ENCODE assay signal across 8 mouse cellular contexts in genomic region chr12:112144377-112145115, GRCm38 (mm10). TPM values are rescaled to one million over a fixed set of nuclear protein-coding genes. Genes with fewer than 3 reads are reported as not detected.
DNase-seq lines count a peak whose midpoint lies in the region; ATAC-seq lines count a peak whose summit lies in the region.

No protein-coding gene starts in this region.

- H3K4me1 ChIP-seq in heart, embryonic 12.5 days (replicated peaks), result peaks cover 47% of the 10 kb centered on the region
- peaks cover 35% of the 10 kb centered on the region for H3K4me1 ChIP-seq in hindbrain, embryonic 14.5 days (replicated peaks; ENCODE audit: control insufficient read depth, insufficient read depth, low read length)
- H3K4me1 ChIP-seq in midbrain, embryonic 14.5 days (ENCODE audit: control insufficient read depth, insufficient read depth, low read length), result peaks cover 46% of the 10 kb centered on the region

- peak overlapping the region; percentile 92 for H3K4me2 ChIP-seq in heart, embryonic 12.5 days
- H3K4me2 ChIP-seq in hindbrain, embryonic 14.5 days (replicated peaks), result peak overlapping the region; percentile 85
- peak overlapping the region; percentile 85 for H3K4me2 ChIP-seq in midbrain, embryonic 14.5 days (ENCODE audit: low read length)

- peak overlapping the region; percentile 59 for H3K4me3 ChIP-seq in heart, embryonic 12.5 days
- peak overlapping the region; percentile 55 for H3K4me3 ChIP-seq in hindbrain, embryonic 14.5 days (replicated peaks; ENCODE audit: low read length)
- peak overlapping the region; percentile 57 for H3K4me3 ChIP-seq in midbrain, embryonic 14.5 days (replicated peaks; ENCODE audit: low read depth, low read length)

- no peak for ATAC-seq in heart, embryonic 12.5 days (ENCODE audit: insufficient number of reproducible peaks, low FRiP score)
- no peak; the same call in 1 of the 2 replicates for ATAC-seq in hindbrain, embryonic 14.5 days (ENCODE audit: low FRiP score)
- no peak for ATAC-seq in midbrain, embryonic 14.5 days (ENCODE audit: low FRiP score, low TSS enrichment)

- no peaks in the 10 kb centered on the region for H3K36me3 ChIP-seq in heart, embryonic 12.5 days
- no peaks in the 10 kb centered on the region for H3K36me3 ChIP-seq in hindbrain, embryonic 14.5 days (replicated peaks; ENCODE audit: control insufficient read depth, insufficient read depth)
- H3K36me3 ChIP-seq in midbrain, embryonic 14.5 days (ENCODE audit: control insufficient read depth, insufficient read depth, low read length), result no peaks in the 10 kb centered on the region

- WGBS in heart, embryonic 12.5 days, result 1% methylated on average over 46 of the region's 46 CpGs
- under 1% methylated on average over 46 of the region's 46 CpGs for WGBS in hindbrain, embryonic 14.5 days
- whole genome bisulfite sequencing in midbrain, embryonic 14.5 days, result under 1% methylated on average over 46 of the region's 46 CpGs

- DNase-seq in heart, postnatal 4 days, result no peak
- peak; percentile 49 for DNase-seq in ZHBTc4 (ENCODE audit: low read depth, low spot score)
- no peak for DNase-seq in hindbrain, embryonic 14.5 days (ENCODE audit: low spot score)
- DNase-seq in midbrain, embryonic 14.5 days, result peak; percentile 65
- no peak for DNase-seq in spleen, adult 12 weeks (ENCODE audit: low spot score)
- no peak for DNase-seq in urinary bladder, postnatal 10 days (ENCODE audit: low spot score)
- DNase-seq in thymus, postnatal 10 days (ENCODE audit: low spot score in 2 of 2), result no peak

- no peaks in the 10 kb centered on the region for H3K9me3 ChIP-seq in heart, embryonic 12.5 days (replicated peaks)
- H3K9me3 ChIP-seq in hindbrain, embryonic 14.5 days (ENCODE audit: control insufficient read depth, low read length), result no peaks in the 10 kb centered on the region
- H3K9me3 ChIP-seq in midbrain, embryonic 14.5 days (ENCODE audit: control insufficient read depth, low read length), result no peaks in the 10 kb centered on the region

- H3K9ac ChIP-seq in heart, embryonic 12.5 days, result no peak overlapping the region
- H3K9ac ChIP-seq in hindbrain, embryonic 14.5 days, result peak overlapping the region; percentile 62
- peak overlapping the region; percentile 73 for H3K9ac ChIP-seq in midbrain, embryonic 14.5 days (replicated peaks; ENCODE audit: low read length)

- peaks cover 68% of the 10 kb centered on the region for H3K27me3 ChIP-seq in heart, embryonic 12.5 days (replicated peaks)
- H3K27me3 ChIP-seq in hindbrain, embryonic 14.5 days (ENCODE audit: control insufficient read depth, insufficient read depth, low read length), result peaks cover 70% of the 10 kb centered on the region
- H3K27me3 ChIP-seq in midbrain, embryonic 14.5 days (ENCODE audit: control insufficient read depth, insufficient read depth, low read length), result peaks cover 40% of the 10 kb centered on the region

- H3K27ac ChIP-seq in heart, embryonic 12.5 days (ENCODE audit: poor library complexity, severe bottlenecking), result no peak overlapping the region
- H3K27ac ChIP-seq in hindbrain, embryonic 14.5 days, result peak overlapping the region; percentile 63; the same call in 1 of the 2 replicates
- H3K27ac ChIP-seq in midbrain, embryonic 14.5 days (replicated peaks; ENCODE audit: low read depth, low read length), result peak overlapping the region; percentile 72

RNA-seq across cellular contexts. Expression of gene Kif26a, which starts 1.5 kb away (rescaled TPM):
- polyA plus RNA-seq in heart, embryonic 12.5 days (2016; fragmentation: Nextera tagmentation; extraction: Ambion mirVana), result 2.5 and 2.7 TPM in 2 replicates
- 10 to 100 TPM; 29.0 to 32.5 TPM for total RNA-seq in heart, postnatal 4 days (2021)
- polyA plus RNA-seq in hindbrain, embryonic 14.5 days (2014; fragmentation: Nextera tagmentation; extraction: Ambion mirVana), result 3.1 and 3.4 TPM in 2 replicates
- 6.2 and 7.2 TPM in 2 replicates for polyA plus RNA-seq in midbrain, embryonic 14.5 days (2014; fragmentation: Nextera tagmentation; extraction: Ambion mirVana)

RNA-seq across cellular contexts. Expression of gene Aspg, which starts 38.1 kb away (rescaled TPM):
- 0.45 and 2.2 TPM in 2 replicates for polyA plus RNA-seq in heart, embryonic 12.5 days (2016; fragmentation: Nextera tagmentation; extraction: Ambion mirVana)
- under 1 TPM; 0.20 to 0.26 TPM for total RNA-seq in heart, postnatal 4 days (2021)
- polyA plus RNA-seq in hindbrain, embryonic 14.5 days (2014; fragmentation: Nextera tagmentation; extraction: Ambion mirVana), result 0.29 and 0.46 TPM in 2 replicates
- not detected in 2 replicates for polyA plus RNA-seq in midbrain, embryonic 14.5 days (2014; fragmentation: Nextera tagmentation; extraction: Ambion mirVana)

Comparison
In these comparisons a context has a peak if more than half of its experiments do, and no peak if none do; other contexts are left out.
1. DNase-seq: peak in ZHBTc4 (single experiment) and midbrain, embryonic 14.5 days (single experiment); none in heart, postnatal 4 days (single experiment), hindbrain, embryonic 14.5 days (single experiment), spleen, adult 12 weeks (single experiment), urinary bladder, postnatal 10 days (single experiment) and thymus, postnatal 10 days (0 of 2).
2. Peak in every context shown above with its lines, with median percentiles within 50 percentile points of each other: H3K4me2 ChIP-seq and H3K4me3 ChIP-seq.